Mouse (Mus musculus) heart, postnatal 10 days (tissue): ENCODE results near the gene Gsg1l2. TPM values are rescaled to one million over a fixed set of nuclear protein-coding genes. Genes with fewer than 3 reads are reported as not detected.
A peak's percentile ranks its signal among the peaks of the same experiment; 100 is the strongest.

Experiments
- DNase-seq, 2 experiments: peaks; one replicate each; pipeline ENCODE4 v3.0.0; 2021
- intact Hi-C: fragments of 180-260 bp; cut with DNase I; formaldehyde crosslinking; loops from one replicate; pipeline ENCODE4 v1.15.1; 2025
- total RNA-seq, 2 experiments: library from RNA; stranded (reverse); gene quantifications; 2 replicates each; pipeline ENCODE4 v1.2.3; 2021

The Gsg1l2 gene
- total RNA-seq, result not detected

DNA sequence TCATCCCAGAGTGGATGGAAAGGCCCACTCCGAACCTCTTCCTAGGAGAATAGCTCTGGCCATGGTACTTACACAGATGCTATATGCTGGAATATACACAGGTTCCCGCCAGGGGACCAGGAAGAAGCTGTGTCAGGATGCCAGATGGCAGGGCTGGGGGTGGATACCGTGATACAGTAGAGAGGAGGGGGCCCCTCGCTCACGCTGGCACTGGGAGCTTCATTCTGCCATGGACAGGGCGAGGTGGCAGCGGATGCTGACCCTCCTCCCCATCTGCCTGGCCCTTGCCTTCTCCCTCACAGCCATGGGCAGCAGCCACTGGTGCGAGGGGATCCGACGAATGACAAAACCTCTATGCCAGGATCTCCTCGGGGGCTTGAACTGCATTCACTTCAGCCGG, at the start of gene Gsg1l2:
TSS of gene Gsg1l2 (plus strand) at position 230 of the 400 bp plus-strand sequence.
- intact Hi-C loops, result no loop called here
- DNase-seq, result no peak

DNA sequence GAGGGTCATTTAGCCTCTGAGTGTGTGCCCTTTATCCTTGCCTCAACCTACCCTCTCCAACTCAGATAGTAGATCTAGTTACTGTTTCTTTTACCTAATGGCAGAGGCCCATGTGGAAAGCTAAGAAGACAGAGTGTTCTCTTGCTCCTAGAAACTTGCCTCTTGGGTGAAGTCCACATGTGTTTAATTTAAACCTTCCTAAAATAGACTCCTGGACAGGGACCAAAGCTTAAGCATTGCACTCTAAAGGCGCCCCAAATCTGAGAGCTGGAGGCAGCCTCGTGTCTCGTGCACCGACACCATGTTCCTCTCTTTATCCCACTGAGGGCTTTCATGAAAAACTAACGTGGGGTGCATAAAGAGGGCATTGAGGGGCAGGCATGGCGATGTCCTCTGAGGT, 47.3 kb upstream of the Gsg1l2 start:
- peak in 1 of 2 experiments; percentile 53 for DNase-seq
- intact Hi-C loops, result no loop called here

DNA sequence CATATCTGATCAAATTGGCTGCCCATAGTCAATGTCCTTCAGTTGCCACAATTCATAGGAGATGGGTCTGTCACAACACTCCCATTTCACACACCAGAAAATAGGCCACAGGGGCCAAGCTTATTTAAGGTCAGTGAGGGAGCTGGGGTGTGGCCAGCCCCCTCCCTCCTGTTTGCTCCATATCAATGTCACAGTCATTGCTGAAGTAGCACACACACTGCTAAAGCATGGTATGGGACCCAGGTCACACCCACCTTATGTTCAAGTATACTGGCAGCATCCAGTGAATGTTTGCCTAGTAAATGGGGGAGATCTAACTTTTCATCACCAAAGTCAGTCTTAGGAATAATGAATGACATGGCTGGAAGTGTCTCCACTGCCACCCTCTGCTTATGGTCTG, 45.7 kb upstream of the Gsg1l2 start:
- DNase-seq, result no peak
- intact Hi-C loops, result no loop called here

DNA sequence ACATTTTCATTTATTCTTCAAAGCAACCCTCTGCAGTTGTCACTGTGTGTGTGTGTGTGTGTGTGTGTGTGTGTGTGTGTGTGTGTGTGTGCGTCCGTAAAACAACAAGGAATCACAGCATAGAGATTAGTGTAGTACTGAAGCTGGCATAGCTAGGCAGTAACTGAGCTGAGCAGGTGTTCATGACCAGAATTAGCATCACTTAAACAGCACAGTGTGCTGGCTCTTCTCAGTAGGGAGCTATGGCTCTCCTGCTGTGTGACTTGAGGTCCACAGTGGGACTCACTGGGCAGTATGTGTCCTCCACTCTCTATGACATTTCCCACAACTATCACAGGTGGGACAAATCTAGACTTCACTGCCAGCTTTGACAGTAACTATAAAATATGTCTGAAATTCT, 43.4 kb upstream of the Gsg1l2 start:
- intact Hi-C loops, result no loop called here
- no peak for DNase-seq

DNA sequence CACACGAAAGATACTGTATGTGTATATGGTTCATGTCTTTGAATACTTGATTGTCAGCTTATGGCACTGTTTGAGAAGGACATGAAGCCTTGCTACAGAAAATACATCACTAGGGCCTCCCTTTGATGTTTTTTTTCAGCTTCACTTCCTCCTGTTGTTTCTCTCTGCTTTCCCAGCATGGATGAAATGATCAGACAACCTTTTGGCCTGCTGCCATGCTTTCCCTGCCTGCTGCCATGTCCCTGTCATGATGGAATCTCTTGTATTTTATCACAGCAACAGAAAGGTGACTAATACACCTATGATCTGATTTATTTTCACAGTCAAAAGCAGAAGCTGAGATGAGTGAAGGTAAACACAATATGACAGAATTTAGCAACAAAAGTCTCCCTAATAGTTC, 40.7 kb upstream of the Gsg1l2 start:
- intact Hi-C loops, result no loop called here
- DNase-seq, result no peak

DNA sequence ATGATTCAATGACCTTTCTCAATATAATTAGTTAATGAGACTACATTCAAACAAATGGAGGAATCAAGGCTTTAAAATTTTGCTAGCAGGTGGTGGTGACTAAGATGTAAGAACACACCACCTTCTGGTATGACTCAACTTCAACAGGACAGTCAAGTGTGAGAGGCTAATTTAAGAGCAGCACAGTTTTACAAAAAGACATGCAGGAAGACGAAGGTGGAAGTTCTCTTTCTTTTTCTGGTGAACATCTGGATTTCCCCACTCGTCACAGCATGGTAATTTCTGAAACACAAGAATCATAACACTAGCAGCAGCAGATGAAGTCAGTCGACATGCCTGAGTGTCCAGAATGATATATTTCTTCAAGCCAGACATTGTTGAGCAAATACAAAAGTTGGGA, 39.8 kb upstream of the Gsg1l2 start:
- intact Hi-C loops, result no loop called here

DNA sequence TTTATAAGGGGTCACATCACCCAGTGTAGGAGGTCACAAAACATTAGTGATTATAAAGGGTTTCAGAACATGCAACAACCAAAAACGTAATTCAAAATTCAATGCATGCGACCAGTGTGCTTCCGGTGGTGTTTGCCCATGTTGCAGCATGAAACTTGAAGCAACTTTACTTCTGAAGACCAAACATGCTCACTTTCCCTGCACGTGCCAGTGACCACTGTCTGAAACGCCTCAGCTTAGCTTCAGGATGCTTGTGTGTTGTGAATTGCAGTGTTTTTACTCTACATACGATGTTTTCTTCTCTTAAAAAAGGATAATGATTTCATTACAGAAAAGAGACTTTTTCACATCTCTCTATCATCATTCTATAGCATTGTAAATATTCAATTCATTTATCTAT, 36.1 kb upstream of the Gsg1l2 start:
- no peak for DNase-seq
- intact Hi-C loops, result no loop called here

More for the DNA sequence above, 39.8 kb upstream of the Gsg1l2 start:
- no peak for DNase-seq

DNA sequence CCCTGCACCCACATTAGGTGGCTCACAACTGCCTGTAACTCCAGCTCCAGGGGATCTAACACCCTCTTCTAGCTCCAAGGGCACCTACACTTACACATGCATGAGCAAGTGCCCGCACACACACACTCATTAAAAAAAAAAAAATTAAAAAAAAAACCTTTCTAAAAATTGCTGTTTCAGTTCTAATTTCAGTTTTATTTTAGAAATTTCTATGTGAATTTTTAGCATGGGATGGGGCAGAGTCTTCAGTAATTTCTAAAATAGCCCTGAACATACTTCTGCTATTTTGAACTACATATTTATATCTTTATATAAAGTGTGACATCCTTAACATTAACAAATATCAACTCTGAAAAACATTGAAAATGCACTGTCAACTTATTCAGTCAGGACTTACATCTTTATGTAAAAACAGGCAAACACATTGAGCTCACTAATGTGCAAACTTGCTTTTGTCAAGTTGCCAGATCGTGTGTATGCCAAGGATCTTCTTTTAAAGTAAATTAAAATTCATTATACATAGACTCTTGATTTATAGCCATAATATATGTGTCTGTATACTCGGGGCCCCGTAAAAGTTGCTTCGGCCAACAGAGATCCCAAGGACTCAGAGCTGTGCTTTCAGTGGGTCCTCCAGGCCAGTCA, 35.4 kb upstream of the Gsg1l2 start:
- intact Hi-C loops, result no loop called here

DNA sequence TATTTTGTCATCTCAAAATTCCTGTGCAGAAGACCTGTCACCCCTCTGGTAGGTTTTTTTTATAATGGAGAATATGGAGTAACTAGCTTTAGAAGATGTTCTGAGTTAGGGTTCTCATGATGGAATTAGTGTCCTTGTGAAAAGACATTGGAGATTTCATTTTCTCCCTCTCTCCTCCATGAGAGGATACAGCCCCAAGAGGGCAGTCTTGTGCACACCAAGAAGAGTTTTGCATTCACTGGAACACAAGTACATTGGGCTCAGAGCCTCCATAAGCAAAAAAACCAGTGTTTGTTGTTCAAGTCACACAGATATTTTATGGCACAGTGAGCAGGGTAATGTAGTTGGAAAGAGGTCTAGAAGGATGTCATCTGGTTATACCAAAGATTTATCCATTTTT, 32.8 kb upstream of the Gsg1l2 start:
- DNase-seq, result no peak
- intact Hi-C loops, result no loop called here

More for the DNA sequence above, 35.4 kb upstream of the Gsg1l2 start:
- no peak for DNase-seq

DNA sequence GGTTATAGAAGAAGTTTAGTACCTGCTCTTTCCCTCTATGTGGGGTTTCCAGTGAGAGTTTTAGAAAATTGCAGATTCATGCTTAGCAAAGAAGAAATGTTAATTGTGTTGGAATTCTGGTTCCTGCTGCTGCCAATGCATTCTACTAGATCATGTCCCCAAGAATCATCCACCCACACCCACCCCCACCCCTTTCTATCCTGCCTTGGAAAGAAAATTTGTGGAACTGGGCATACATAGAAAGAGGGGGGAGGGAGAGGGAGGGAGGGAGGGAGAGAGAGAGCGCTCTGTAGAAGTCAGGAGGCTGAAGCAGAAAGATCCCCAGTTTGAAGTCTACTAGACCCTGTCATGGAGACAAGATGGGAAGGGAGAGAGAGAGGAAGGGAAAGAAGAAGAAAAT, 18.1 kb upstream of the Gsg1l2 start:
- intact Hi-C loops, result no loop called here

DNA sequence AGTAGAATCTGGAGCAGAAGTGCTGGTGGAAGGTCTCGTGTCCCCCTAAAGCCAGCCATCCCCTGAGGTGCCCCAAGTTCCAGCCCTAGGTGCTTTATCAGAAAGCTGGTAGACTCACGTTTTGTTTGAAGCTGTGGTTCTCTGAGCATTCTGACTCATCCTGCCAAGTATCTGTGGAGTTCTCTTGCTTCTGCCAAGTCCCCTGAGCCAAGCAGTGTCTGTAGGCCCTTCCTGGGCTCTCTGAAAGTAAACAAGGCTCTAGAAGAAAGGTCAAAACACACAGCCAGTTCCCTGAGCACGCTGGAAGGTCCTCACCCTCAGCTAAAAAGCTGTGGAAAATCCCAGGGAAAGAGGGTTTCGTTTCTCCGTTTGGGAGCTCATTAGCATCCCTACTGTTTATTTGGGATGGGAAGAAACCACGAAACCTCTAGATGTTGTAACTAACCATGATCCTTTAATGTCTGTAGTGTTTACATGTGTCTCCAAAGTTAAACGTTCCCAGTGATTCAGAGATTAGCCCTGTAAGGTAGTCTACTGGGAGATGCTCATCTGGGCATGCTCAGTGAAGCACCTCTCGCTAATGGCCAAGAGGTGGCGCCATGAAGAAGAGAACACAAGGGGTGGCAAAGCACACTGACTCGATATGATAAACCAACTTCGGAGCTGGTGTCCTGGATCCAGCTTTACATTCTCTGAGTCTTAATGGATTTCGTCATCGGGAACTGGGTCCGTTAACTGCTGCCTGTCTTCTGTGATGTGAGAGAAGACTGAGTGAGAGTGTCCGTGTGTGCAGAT, 16.8 kb upstream of the Gsg1l2 start:
- intact Hi-C loops, result loop anchor here (1.0 kb wide), 1 partner anchor 54 kb away; no protein-coding TSS in a partner anchor
- DNase-seq, result peak; percentile 33 to 53

More for the DNA sequence above, 18.1 kb upstream of the Gsg1l2 start:
- no peak for DNase-seq

DNA sequence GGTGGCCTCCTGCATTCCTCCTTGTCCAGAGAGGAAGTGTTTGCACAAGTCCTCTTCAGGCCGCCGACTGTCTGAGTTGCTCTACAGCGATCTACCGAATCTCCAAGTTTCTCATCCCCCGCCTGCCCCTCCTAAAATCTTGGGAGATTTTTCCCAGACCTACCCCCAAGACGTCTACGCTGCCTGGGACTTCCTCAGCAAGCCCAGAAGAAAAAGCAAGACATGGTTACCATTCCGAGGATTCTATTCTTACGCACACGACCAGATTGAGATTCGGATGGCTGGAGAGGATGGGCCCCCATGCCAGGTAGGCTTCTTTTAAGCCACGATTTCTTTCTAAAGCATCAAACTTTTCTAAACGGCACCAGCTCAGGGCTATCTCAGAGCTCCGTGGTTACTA, 3.4 kb upstream of the Gsg1l2 start, which contains the start of gene Glp2r:
TSS of gene Glp2r (minus strand) at position 101 of the 400 bp plus-strand sequence.
- intact Hi-C loops, result no loop called here
- DNase-seq, result no peak

DNA sequence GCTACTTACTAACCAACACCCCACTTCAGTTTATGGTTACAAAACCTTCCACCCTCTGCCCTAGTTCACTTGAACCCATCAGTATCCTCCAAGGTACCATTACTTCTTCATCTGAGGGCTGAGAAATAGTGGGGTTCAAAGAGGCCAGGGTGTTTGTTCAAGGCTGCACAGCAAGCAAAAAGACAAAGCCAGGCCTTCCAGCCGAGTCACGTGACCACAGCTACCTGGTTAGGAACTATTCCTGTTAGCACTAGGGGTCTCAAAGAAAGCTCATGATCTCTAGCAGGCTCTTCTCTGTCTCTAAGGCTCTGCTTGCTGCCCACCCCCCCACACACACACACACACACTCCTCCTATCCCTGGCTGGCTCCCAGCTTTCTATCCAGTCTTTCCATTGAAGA, 2.7 kb upstream of the Gsg1l2 start:
- DNase-seq, result no peak
- intact Hi-C loops, result no loop called here

DNA sequence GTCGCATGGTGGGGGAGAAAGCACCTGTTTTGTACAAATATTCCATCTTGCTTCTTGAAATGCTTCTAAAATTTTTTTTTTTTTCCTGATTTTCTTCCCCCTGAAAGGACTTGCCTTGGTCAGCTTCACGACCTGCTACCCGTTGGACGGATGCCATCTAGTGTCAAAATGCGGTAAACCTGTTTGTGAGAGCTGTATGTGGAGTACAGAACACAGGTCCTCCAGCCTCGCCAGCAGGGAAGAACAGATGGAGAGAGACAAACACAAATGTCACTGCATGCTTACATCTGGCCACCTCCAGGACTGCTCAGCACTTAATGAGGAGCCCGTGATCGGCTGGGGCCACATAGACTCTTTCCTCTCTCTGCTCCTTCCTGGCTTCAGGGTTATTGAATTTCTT, 1.8 kb upstream of the Gsg1l2 start:
- intact Hi-C loops, result no loop called here
- DNase-seq, result peak; percentile 44 to 57

DNA sequence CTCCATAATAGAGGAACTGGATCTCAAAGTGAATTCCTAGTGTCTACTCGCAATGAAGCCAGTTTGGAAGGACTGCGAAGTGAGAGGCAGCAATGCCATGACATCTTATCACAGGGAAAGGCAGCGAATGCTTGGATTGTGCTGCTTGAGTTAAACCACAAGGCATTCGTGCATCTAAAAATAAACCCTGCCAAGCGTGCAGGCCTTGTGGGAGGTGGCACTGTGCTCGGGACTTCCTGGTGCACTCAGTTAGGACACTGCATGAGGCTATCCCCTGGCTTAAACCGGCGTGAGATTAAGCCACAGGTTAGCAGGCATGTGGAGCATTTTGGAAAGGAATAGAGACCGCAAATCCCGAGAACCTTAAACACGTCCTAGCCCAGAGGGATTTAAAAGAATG, 15.8 kb downstream of the Gsg1l2 start:
- intact Hi-C loops, result no loop called here
- peak; percentile 37 to 49 for DNase-seq

DNA sequence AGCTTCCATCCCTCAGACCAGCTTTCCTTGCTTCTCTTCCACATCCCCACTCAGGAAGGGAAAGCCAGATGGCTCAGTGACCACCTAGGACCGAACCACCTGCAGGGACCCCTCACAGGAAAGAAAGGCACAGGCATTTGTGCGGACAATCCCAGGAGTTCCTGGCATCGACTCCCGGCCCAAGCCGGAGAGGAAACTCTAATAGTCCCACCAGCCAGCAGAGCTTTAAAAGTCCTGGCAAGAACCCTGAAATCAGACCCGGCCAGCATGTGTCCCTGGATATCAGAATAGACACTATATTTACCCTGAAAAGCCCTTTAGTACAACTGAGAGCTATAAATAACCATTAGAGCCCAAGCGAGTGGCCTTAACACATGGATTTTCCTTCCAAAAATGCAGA, 23.5 kb downstream of the Gsg1l2 start, which contains the start of gene Dhrs7c:
TSS of gene Dhrs7c (plus strand) at position 257 of the 400 bp plus-strand sequence.
- DNase-seq, result peak; percentile 74 to 83
- intact Hi-C loops, result no loop called here

DNA sequence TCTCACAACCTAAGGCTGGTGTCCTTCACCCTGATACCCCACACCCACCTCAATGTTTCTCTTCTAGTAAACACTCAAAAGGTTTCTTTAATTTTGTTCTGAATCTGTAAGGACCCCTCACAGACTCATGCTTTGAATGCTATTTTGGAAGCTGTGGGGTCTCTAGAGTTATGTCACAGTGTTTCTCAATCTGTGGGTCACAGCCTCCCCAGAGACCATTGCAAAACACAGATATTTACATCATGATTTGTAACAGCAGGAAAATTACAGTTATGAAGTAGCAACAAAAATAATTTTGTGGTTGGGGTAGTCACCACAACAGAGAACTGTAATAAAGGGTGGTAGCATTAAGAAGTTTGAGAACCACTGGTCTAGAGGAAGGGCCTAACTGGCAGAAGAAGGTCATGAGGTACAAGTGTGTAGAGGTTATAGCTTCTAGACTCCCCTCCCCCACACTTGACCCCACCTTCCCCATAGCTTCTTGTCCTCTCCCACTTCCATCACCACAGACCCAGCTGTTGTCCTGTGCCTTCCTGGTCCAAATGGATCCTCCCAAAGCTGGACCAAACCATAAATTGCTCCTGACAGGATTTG, 25.8 kb downstream of the Gsg1l2 start:
- no peak for DNase-seq
- intact Hi-C loops, result no loop called here

DNA sequence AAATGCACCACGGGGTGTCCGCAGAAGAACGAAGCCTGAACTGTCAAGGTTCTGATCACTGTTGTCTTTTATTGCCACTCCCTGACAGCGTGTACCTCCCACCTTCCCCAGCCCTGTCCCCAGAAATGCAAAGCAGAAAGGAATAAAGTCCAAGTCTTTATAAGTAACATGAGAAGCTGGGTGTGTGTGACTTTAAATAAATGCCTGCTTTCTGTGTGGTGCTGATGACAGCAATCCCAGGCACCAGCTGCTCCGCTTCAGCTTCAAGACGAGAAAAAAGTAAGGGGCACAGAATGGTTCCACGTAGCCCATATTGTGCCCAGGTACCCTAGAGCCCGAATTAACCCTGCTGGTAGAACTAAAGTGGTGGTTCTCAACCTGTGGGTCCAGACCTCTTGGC, 26.8 kb downstream of the Gsg1l2 start:
- no peak for DNase-seq
- intact Hi-C loops, result no loop called here

DNA sequence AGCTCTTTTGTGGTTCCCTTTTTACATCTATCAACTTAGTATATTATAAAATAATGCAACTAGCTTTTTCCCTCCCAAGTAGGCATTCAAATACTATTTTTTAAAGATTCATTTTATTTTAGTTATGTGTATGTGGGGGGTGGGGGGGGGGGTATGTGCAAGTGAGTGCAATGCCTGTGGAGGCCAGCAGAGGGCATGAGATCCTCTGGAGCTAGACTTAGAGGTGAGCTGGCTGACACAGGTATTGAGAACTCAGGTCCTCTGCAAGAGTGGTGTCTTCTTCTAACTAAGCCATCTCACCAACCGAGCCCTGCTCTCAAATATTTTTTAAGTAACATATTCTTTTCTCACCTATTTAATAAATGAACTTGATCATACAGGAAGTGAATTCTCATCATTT, 31.1 kb downstream of the Gsg1l2 start:
- intact Hi-C loops, result no loop called here
- no peak for DNase-seq

DNA sequence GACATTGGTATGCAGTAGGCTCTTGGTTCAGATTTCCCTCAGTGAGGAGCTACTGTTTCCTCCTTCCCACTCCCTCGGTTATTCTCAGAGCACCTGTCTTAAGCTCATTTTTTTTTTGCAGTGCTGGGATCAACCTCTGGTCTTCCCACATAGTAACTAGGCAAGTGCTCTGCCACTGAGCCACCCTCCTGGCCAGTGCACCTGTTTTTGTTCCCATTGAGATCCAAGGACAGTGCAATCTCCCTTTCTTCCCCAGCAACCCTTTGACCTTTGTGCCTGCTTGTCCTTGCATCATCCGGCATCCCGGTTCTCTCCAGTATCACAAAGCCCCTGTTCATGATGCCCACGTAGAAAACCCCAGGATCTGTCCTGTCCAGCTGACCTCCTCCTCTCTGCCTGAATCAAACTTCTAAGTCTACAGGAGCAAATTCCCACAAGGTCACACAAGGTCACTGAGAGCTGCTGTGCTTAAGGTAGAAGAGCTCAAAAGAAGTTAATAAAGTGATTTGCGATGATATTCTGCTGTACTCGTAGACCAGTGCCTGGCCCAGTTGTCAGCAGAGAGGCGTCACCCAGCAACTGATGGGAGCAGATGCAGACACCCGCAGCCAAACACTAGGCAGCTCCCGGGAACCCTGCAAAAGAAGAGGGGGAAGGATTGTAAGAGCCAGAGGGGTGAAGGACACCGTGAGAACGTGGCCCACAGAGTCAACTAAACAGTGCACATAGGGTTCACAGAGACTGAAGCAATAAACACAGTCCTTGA, 32.6 kb downstream of the Gsg1l2 start:
- intact Hi-C loops, result no loop called here
- DNase-seq, result no peak

DNA sequence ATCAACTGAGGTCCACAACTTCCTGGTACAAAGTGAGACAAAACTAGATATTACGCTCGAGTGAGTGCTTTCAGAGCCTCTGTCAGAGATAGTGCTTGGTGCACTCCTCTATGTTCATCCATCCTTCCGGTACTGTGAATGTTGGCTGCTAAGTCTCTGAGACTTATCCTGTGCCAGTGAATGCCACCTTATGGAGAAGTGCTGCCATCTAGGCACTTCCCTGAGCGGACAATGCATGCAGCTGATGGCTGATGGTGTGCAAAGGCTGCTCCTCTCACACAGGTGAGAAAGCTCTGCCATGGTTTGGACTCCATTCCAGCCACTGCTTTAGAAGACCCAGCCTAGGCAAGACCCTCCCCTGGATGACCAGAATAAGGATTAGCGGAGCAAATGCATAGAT, 33.6 kb downstream of the Gsg1l2 start:
- intact Hi-C loops, result no loop called here

More for the DNA sequence above, 33.6 kb downstream of the Gsg1l2 start:
- no peak for DNase-seq
